Mouse (Mus musculus): Measurements from ENCODE around the gene Them4.

The Them4 gene

GRCm38 (mm10) chr3:94367511-94367910, 57.6 kb downstream of the Them4 start:
- DNase-seq (ENCODE audit: extremely low read depth, low read depth, low spot score): no peak

GRCm38 (mm10) chr3:94368631-94369030, 58.7 kb downstream of the Them4 start:
- DNase-seq (ENCODE audit: extremely low read depth, low read depth, low spot score): no peak

- DNase-seq (ENCODE audit: extremely low read depth, low read depth, low spot score): no peak
Measured at GRCm38 (mm10) chr3:94369709-94370108, 59.8 kb downstream of the Them4 start.

- peak; percentile 39 for DNase-seq (ENCODE audit: extremely low read depth, low read depth, low spot score)
Measured at GRCm38 (mm10) chr3:94371637-94372036, 61.7 kb downstream of the Them4 start.

- no peak for DNase-seq (ENCODE audit: extremely low read depth, low read depth, low spot score)
Measured at GRCm38 (mm10) chr3:94372038-94372437, 62.1 kb downstream of the Them4 start.

- no peak for DNase-seq (ENCODE audit: extremely low read depth, low read depth, low spot score)
Measured at GRCm38 (mm10) chr3:94372641-94373040, 62.8 kb downstream of the Them4 start, which contains the start of gene Rorc. Rorc (plus strand) TSS chr3:94372794.

- no peak for DNase-seq (ENCODE audit: extremely low read depth, low read depth, low spot score)
Measured at GRCm38 (mm10) chr3:94373090-94373489, 63.2 kb downstream of the Them4 start.

- no peak for DNase-seq (ENCODE audit: extremely low read depth, low read depth, low spot score)
Measured at GRCm38 (mm10) chr3:94373597-94374011, 63.7 kb downstream of the Them4 start.

GRCm38 (mm10) chr3:94374636-94375035, 64.7 kb downstream of the Them4 start:
- DNase-seq (ENCODE audit: extremely low read depth, low read depth, low spot score): no peak

- no peak for DNase-seq (ENCODE audit: extremely low read depth, low read depth, low spot score)
Measured at GRCm38 (mm10) chr3:94375146-94375545, 65.3 kb downstream of the Them4 start.

- no peak for DNase-seq (ENCODE audit: extremely low read depth, low read depth, low spot score)
Measured at GRCm38 (mm10) chr3:94375861-94376260, 66.0 kb downstream of the Them4 start.

GRCm38 (mm10) chr3:94377028-94377923, 67.4 kb downstream of the Them4 start:
- DNase-seq (ENCODE audit: extremely low read depth, low read depth, low spot score): no peak

- no peak for DNase-seq (ENCODE audit: extremely low read depth, low read depth, low spot score)
Measured at GRCm38 (mm10) chr3:94379831-94380510, 70.1 kb downstream of the Them4 start.
